Mouse (Mus musculus) forebrain, embryonic 10.5 days (tissue): ENCODE data around the gene Naglu. TPM values are rescaled to one million over a fixed set of nuclear protein-coding genes. Genes with fewer than 3 reads are reported as not detected.

Experiments
- DNase-seq: peaks from one replicate; pipeline ENCODE4 v3.0.0-alpha.2; 2017; ENCODE audit warnings: low spot score; ENCODE audit errors: extremely low spot score
- H3K27ac ChIP-seq: fragments of 300-500 bp; sonication (generic); 2 replicates; pipeline ENCODE4 v1.5.1; 2016; ENCODE audit warnings: mild to moderate bottlenecking
- H3K27me3 ChIP-seq: fragments of 300-500 bp; sonication (generic); 2 replicates; pipeline ENCODE4 v1.6.1; 2016; ENCODE audit warnings: mild to moderate bottlenecking; ENCODE audit not compliant: poor library complexity, severe bottlenecking
- H3K36me3 ChIP-seq: fragments of 300-500 bp; sonication (generic); replicated peaks from 2 replicates; pipeline ENCODE4 v1.6.1; 2016; ENCODE audit warnings: mild to moderate bottlenecking, moderate library complexity
- H3K4me1 ChIP-seq: fragments of 300-500 bp; sonication (generic); 2 replicates; pipeline ENCODE4 v1.6.1; 2016
- H3K4me3 ChIP-seq: fragments of 300-500 bp; sonication (generic); 2 replicates; pipeline ENCODE4 v1.5.1; 2016; ENCODE audit warnings: mild to moderate bottlenecking, moderate library complexity
- H3K9me3 ChIP-seq: fragments of 300-500 bp; sonication (generic); 2 replicates; pipeline ENCODE4 v1.6.1; 2016; ENCODE audit warnings: mild to moderate bottlenecking, moderate library complexity
- WGBS: fragments of 180-500 bp; shearing (Covaris S2); methylation state at CpG from one replicate; pipeline ENCODE4 v1.1.7; 2016; 5-methylcytosine and 5-hydroxymethylcytosine counted together
- polyA plus RNA-seq: library from polyadenylated mRNA; unstranded; fragments of >200 nt; fragmentation: Nextera tagmentation; extraction: Ambion mirVana; gene quantifications from 2 replicates; pipeline ENCODE4 v1.2.1, GENCODE M21; 2016

Naglu gene
- polyA plus RNA-seq, 1 experiment from 2014 or later: 8.2 TPM

GRCm38 (mm10) chr11:101060126-101060525, 9.7 kb upstream of the Naglu start:
- DNase-seq: no peak
- no peaks in the 10 kb centered on the region for H3K27me3 ChIP-seq
- H3K36me3 ChIP-seq: peaks cover 69% of the 10 kb centered on the region
- no peaks in the 10 kb centered on the region for H3K9me3 ChIP-seq
- 89% methylated on average over 8 of the region's 8 CpGs for WGBS
- H3K27ac ChIP-seq: no peak overlapping the region
- peaks cover 27% of the 10 kb centered on the region for H3K4me1 ChIP-seq
- H3K4me3 ChIP-seq: no peak overlapping the region

- H3K36me3 ChIP-seq: peaks cover 59% of the 10 kb centered on the region
- 91% methylated on average over 5 of the region's 5 CpGs for WGBS
- DNase-seq: no peak
Observed at GRCm38 (mm10) chr11:101061049-101061448, 8.8 kb upstream of the Naglu start.

GRCm38 (mm10) chr11:101062165-101062884, 7.5 kb upstream of the Naglu start:
- Histone ChIP-seq H3K9me3 (no peaks in the 10 kb centered on the region), H3K36me3 (peaks cover 48% of the 10 kb centered on the region), H3K27ac (no peak overlapping the region), H3K4me3 (no peak overlapping the region), H3K4me1 (peaks cover 38% of the 10 kb centered on the region), H3K27me3 (peaks cover 5% of the 10 kb centered on the region; the same call in 1 of the 2 replicates)
- no peak for DNase-seq
- WGBS: 77% methylated on average over 12 of the region's 12 CpGs

More at GRCm38 (mm10) chr11:101061049-101061448, 8.8 kb upstream of the Naglu start:
- H3K4me3 ChIP-seq: no peak overlapping the region
- peaks cover 27% of the 10 kb centered on the region for H3K4me1 ChIP-seq
- H3K27me3 ChIP-seq: peaks cover under 1% of the 10 kb centered on the region; the same call in 1 of the 2 replicates
- H3K27ac ChIP-seq: no peak overlapping the region
- no peaks in the 10 kb centered on the region for H3K9me3 ChIP-seq

- WGBS: 79% methylated on average over 14 of the region's 14 CpGs
- H3K27me3 ChIP-seq: peaks cover 10% of the 10 kb centered on the region; the same call in 1 of the 2 replicates
- H3K36me3 ChIP-seq: peaks cover 46% of the 10 kb centered on the region
- peak overlapping the region; percentile 70 for H3K27ac ChIP-seq
- H3K4me1 ChIP-seq: peaks cover 39% of the 10 kb centered on the region
- H3K9me3 ChIP-seq: no peaks in the 10 kb centered on the region
- DNase-seq: no peak
- H3K4me3 ChIP-seq: no peak overlapping the region
Observed at GRCm38 (mm10) chr11:101062971-101063675, 6.7 kb upstream of the Naglu start.

- Histone ChIP-seq H3K9me3 (no peaks in the 10 kb centered on the region), H3K4me3 (no peak overlapping the region), H3K27me3 (peaks cover 17% of the 10 kb centered on the region), H3K36me3 (peaks cover 40% of the 10 kb centered on the region), H3K4me1 (peaks cover 34% of the 10 kb centered on the region), H3K27ac (peak overlapping the region; percentile 70)
- 71% methylated on average over 12 of the region's 12 CpGs for WGBS
- DNase-seq: no peak
Observed at GRCm38 (mm10) chr11:101063676-101064327, 6.0 kb upstream of the Naglu start.

GRCm38 (mm10) chr11:101064462-101064861, 5.3 kb upstream of the Naglu start:
- Histone ChIP-seq H3K4me1 (peaks cover 37% of the 10 kb centered on the region), H3K9me3 (no peaks in the 10 kb centered on the region), H3K27me3 (peaks cover 23% of the 10 kb centered on the region), H3K4me3 (no peak overlapping the region), H3K36me3 (peaks cover 33% of the 10 kb centered on the region), H3K27ac (no peak overlapping the region)
- no peak for DNase-seq
- WGBS: 84% methylated on average over 4 of the region's 4 CpGs

GRCm38 (mm10) chr11:101065002-101065401, 4.8 kb upstream of the Naglu start:
- WGBS: 90% methylated on average over 9 of the region's 9 CpGs
- H3K36me3 ChIP-seq: peaks cover 28% of the 10 kb centered on the region
- H3K27ac ChIP-seq: no peak overlapping the region
- no peak for DNase-seq
- peaks cover 23% of the 10 kb centered on the region for H3K27me3 ChIP-seq
- no peaks in the 10 kb centered on the region for H3K9me3 ChIP-seq
- no peak overlapping the region for H3K4me3 ChIP-seq
- peaks cover 41% of the 10 kb centered on the region for H3K4me1 ChIP-seq

- Histone ChIP-seq H3K4me1 (peaks cover 53% of the 10 kb centered on the region), H3K27ac (peak overlapping the region; percentile 71), H3K4me3 (peak overlapping the region; percentile 50), H3K36me3 (peaks cover 18% of the 10 kb centered on the region), H3K27me3 (peaks cover 36% of the 10 kb centered on the region), H3K9me3 (no peaks in the 10 kb centered on the region)
- peak; percentile 88 for DNase-seq
- 19% methylated on average over 18 of the region's 18 CpGs for WGBS
Observed at GRCm38 (mm10) chr11:101066549-101067412, 3.0 kb upstream of the Naglu start.

GRCm38 (mm10) chr11:101070189-101070527, 346 bp downstream of the Naglu start:
- peaks cover 31% of the 10 kb centered on the region for H3K4me1 ChIP-seq
- H3K4me3 ChIP-seq: peak overlapping the region; percentile 71
- no peak for DNase-seq
- peak overlapping the region; percentile 90 for H3K27ac ChIP-seq
- WGBS: 1% methylated on average over 36 of the region's 36 CpGs
- peaks cover 50% of the 10 kb centered on the region for H3K27me3 ChIP-seq
- H3K9me3 ChIP-seq: no peaks in the 10 kb centered on the region
- no peaks in the 10 kb centered on the region; the same call in 1 of the 2 replicates for H3K36me3 ChIP-seq

GRCm38 (mm10) chr11:101070987-101071386, 1.2 kb downstream of the Naglu start:
- no peaks in the 10 kb centered on the region; the same call in 1 of the 2 replicates for H3K36me3 ChIP-seq
- H3K27me3 ChIP-seq: peaks cover 53% of the 10 kb centered on the region
- H3K27ac ChIP-seq: no peak overlapping the region
- WGBS: 76% methylated on average over 6 of the region's 6 CpGs
- no peak for DNase-seq
- peaks cover 31% of the 10 kb centered on the region for H3K4me1 ChIP-seq
- no peaks in the 10 kb centered on the region for H3K9me3 ChIP-seq
- peak overlapping the region; percentile 71 for H3K4me3 ChIP-seq

- H3K27me3 ChIP-seq: peaks cover 57% of the 10 kb centered on the region
- H3K4me1 ChIP-seq: peaks cover 24% of the 10 kb centered on the region
- no peak overlapping the region for H3K27ac ChIP-seq
- WGBS: 72% methylated on average over 14 of the region's 14 CpGs
- no peaks in the 10 kb centered on the region for H3K9me3 ChIP-seq
- no peak for DNase-seq
- peaks cover 6% of the 10 kb centered on the region for H3K36me3 ChIP-seq
- no peak overlapping the region; the same call in 1 of the 2 replicates for H3K4me3 ChIP-seq
Observed at GRCm38 (mm10) chr11:101071810-101072428, 2.1 kb downstream of the Naglu start.

GRCm38 (mm10) chr11:101078121-101078520, 8.3 kb downstream of the Naglu start, which contains the start of gene Hsd17b1:
Gene Hsd17b1 (plus strand): TSS chr11:101078411.
- peaks cover 7% of the 10 kb centered on the region; the same call in 1 of the 2 replicates for H3K36me3 ChIP-seq
- peaks cover 65% of the 10 kb centered on the region for H3K27me3 ChIP-seq
- H3K4me1 ChIP-seq: peaks cover 26% of the 10 kb centered on the region
- 68% methylated on average over 9 of the region's 9 CpGs for WGBS
- H3K4me3 ChIP-seq: no peak within 1 kb of the TSS
- no peak for DNase-seq
- no peak within 1 kb of the TSS for H3K27ac ChIP-seq
- no peaks in the 10 kb centered on the region for H3K9me3 ChIP-seq
